Mouse (Mus musculus) midbrain, embryonic 15.5 days (tissue): ENCODE results near the gene RPS10-NUDT3. TPM values are rescaled to one million over a fixed set of nuclear protein-coding genes. Genes with fewer than 3 reads are reported as not detected.
A peak's percentile ranks its signal among the peaks of the same experiment; 100 is the strongest.
"Not testable (repeated sequence)": the region's sequence is repeated elsewhere in the genome, so short reads cannot be mapped to it uniquely, and the experiment has no call there.

Experiments
- ATAC-seq: fragments of 200-750 bp; cut with Nextera tagmentation; replicated peaks from 2 replicates; pipeline ENCODE4 v1.8.0; 2017; ENCODE audit warnings: moderate TSS enrichment
- H3K27ac ChIP-seq: fragments of 300-500 bp; sonication (generic); 2 replicates; pipeline ENCODE4 v1.5.1; 2015; ENCODE audit warnings: mild to moderate bottlenecking, inconsistent platforms
- H3K27me3 ChIP-seq: fragments of 300-500 bp; sonication (generic); replicated peaks from 2 replicates; pipeline ENCODE4 v1.6.1; 2015; ENCODE audit warnings: inconsistent platforms
- H3K36me3 ChIP-seq: fragments of 300-500 bp; sonication (generic); replicated peaks from 2 replicates; pipeline ENCODE4 v1.6.1; 2015; ENCODE audit warnings: inconsistent platforms
- H3K4me1 ChIP-seq: fragments of 300-500 bp; sonication (generic); 2 replicates; pipeline ENCODE4 v1.6.1; 2015; ENCODE audit warnings: inconsistent platforms
- H3K4me2 ChIP-seq: fragments of 300-500 bp; sonication (generic); 2 replicates; pipeline ENCODE4 v1.6.1; 2015; ENCODE audit warnings: inconsistent platforms, mild to moderate bottlenecking, moderate library complexity
- H3K4me3 ChIP-seq: fragments of 300-500 bp; sonication (generic); 2 replicates; pipeline ENCODE4 v1.5.1; 2015; ENCODE audit warnings: mild to moderate bottlenecking, inconsistent platforms
- H3K9ac ChIP-seq: fragments of 300-500 bp; sonication (generic); 2 replicates; pipeline ENCODE4 v1.6.1; 2015; ENCODE audit warnings: mild to moderate bottlenecking, inconsistent platforms
- H3K9me3 ChIP-seq: fragments of 300-500 bp; sonication (generic); 2 replicates; pipeline ENCODE4 v1.6.1; 2016; ENCODE audit warnings: inconsistent platforms
- WGBS: fragments of 180-500 bp; shearing (Covaris S2); methylation state at CpG from one replicate; pipeline ENCODE4 v1.1.7; 2015; ENCODE audit warnings: mixed read lengths; 5-methylcytosine and 5-hydroxymethylcytosine counted together
- polyA plus RNA-seq: library from polyadenylated mRNA; unstranded; fragments of >200 nt; fragmentation: Nextera tagmentation; extraction: Ambion mirVana; gene quantifications from 2 replicates; pipeline ENCODE4 v1.2.1, GENCODE M21; 2015

RPS10-NUDT3 gene
- polyA plus RNA-seq, 1 experiment from 2014 or later = not detected

DNA sequence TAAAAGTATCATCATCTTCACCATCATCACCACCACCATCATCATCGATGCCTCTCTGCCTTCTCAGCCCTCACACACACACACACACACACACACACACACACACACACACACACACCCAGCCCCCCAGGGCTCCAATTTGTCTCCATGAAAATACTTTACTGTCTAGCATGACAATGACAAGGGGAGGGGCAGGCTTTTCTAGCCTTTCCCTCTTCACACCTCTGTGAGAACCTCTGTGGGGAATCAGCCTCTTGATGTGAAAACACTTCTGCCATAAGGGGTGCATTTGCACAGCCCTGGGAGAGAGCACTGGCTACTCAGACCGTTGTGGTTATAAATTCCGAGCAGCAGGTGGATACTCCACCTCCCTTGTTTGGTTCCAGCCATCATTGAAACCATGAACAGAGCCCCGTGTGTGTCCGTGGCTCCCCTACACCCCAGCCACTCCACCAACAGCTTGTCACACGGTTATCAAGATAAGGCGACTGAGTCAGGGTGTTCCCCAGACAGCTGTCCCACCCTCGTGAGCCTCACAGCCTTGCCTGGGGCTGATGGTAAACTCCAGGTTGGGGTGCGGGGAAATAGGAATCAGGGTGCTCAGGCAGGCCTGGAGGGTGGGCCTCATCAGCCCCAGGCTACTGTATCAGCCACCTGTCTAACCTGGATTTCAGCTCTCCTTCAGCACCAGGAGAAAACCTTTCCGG, 18.4 kb upstream of the RPS10-NUDT3 start:
- Histone ChIP-seq H3K4me1 (peaks cover 23% of the 10 kb centered on the region), H3K9ac (no peak overlapping the region), H3K27me3 (no peaks in the 10 kb centered on the region), H3K4me2 (no peak overlapping the region), H3K4me3 (no peak overlapping the region), H3K27ac (no peak overlapping the region), H3K9me3 (no peaks in the 10 kb centered on the region), H3K36me3 (no peaks in the 10 kb centered on the region)
- ATAC-seq = no peak
- 77% methylated on average over 10 of the region's 10 CpGs for WGBS

DNA sequence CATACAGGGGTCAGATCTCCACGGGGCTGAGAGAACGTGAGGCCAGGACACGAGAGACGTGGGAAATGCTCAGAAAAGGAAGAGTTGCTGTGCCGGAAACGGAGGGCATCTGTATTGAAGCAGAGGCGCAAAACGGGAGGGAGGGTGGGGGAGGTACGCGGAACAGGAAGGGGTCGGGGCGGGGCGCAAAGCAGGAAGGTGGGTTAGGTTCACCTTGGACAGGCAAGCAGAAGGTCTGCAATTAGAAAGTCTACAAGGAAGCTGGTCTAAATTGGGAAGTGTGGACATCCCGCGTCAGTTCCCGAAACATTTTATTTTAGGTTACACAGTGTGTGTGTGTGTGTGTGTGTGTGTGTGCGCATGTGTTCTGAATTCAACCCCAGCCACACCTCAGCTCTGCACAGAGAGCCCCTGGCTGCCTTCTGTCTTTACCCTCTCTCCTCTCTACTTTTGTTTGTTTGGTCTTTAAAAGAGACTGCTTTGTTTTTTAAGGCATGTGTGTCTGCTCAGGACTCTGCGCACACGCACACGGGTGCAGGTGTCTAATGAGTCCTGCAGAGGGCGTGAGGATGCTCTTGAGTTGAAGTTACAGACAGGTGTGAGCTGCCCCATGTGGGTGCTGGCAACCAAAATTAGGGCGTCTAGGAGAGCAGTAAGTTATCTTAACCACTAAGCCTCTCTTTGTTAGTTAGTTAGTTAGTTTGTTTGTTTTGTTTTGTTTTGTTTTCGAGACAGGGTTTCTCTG, 17.2 kb upstream of the RPS10-NUDT3 start:
- no peak overlapping the region for H3K27ac ChIP-seq
- no peaks in the 10 kb centered on the region for H3K36me3 ChIP-seq
- H3K27me3 ChIP-seq = no peaks in the 10 kb centered on the region
- ATAC-seq = no peak
- H3K9ac ChIP-seq = no peak overlapping the region
- WGBS = 85% methylated on average over 23 of the region's 23 CpGs
- H3K4me3 ChIP-seq = no peak overlapping the region
- H3K4me1 ChIP-seq = peaks cover 21% of the 10 kb centered on the region
- H3K9me3 ChIP-seq = no peaks in the 10 kb centered on the region
- no peak overlapping the region for H3K4me2 ChIP-seq

DNA sequence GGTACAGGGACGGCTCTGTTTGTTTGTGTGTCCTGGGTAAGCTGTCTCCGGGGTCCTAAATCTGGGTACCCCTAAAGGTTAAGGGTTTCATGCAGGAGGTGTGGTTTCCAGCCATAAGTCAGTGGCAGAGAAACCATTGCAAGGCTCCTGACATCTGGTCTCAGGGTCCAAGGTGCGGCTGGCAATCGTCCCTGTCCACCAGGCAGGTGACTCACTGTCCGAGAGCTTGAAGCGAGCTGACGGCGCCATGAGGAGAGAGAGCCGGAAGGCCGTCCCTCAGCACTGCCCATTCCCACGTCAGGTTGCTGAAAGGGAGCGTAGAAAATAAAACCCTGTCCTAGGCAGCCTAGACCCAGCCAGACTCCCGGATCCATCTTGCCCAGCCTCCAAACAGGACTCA, 15.6 kb upstream of the RPS10-NUDT3 start:
- H3K27me3 ChIP-seq = no peaks in the 10 kb centered on the region
- ATAC-seq = no peak
- no peaks in the 10 kb centered on the region for H3K36me3 ChIP-seq
- H3K4me2 ChIP-seq = no peak overlapping the region
- no peak overlapping the region for H3K4me3 ChIP-seq
- no peak overlapping the region for H3K27ac ChIP-seq
- H3K9ac ChIP-seq = no peak overlapping the region
- no peaks in the 10 kb centered on the region for H3K9me3 ChIP-seq
- peaks cover 6% of the 10 kb centered on the region for H3K4me1 ChIP-seq
- WGBS = 84% methylated on average over 13 of the region's 13 CpGs

DNA sequence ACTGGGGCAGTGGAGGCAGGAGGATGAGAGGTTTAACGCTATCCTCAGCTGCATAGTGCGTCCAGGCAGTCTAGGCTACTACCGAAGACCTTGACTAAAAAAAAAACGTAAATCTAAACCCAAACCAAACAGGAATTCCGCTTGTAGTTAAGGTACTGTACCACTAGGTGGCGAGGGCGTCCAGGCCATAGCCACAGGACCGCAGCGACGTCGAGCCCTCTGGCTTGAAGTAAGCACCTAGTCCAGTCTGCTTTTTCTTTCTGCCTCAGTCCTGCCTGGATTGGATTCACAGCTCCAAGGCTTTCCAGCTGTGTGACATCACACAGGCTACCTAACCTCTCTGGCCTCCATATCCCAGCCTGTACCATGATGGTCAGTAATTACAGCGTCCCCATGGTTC, 15.1 kb upstream of the RPS10-NUDT3 start:
- ATAC-seq = no peak
- Histone ChIP-seq H3K9me3 (no peaks in the 10 kb centered on the region), H3K36me3 (no peaks in the 10 kb centered on the region), H3K4me2 (no peak overlapping the region), H3K27me3 (no peaks in the 10 kb centered on the region), H3K9ac (no peak overlapping the region), H3K4me3 (no peak overlapping the region), H3K27ac (no peak overlapping the region), H3K4me1 (peaks cover 6% of the 10 kb centered on the region)
- WGBS = 9% methylated on average over 12 of the region's 12 CpGs

DNA sequence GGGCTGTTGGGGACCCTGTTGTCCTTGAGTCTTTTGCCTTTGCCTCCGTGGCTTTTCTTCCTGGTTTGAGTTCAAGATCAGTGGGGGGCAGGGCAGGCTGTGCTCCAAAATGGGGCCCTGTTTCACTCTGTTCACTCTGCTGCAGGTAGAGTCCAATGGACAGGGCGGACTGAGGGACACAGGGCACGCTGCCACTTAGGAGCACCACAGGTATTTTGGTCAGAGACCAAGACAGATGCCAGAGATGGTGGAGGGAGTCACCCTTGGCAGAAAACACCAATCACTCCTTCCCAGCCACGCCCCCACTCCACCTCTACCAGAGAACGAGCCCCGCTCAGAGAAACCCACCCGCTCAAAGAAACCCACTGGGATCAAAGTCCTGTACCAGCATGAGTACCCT, 10.8 kb upstream of the RPS10-NUDT3 start:
- Histone ChIP-seq H3K36me3 (no peaks in the 10 kb centered on the region), H3K9ac (no peak overlapping the region), H3K27ac (no peak overlapping the region), H3K4me1 (peaks cover 9% of the 10 kb centered on the region), H3K4me2 (no peak overlapping the region), H3K9me3 (no peaks in the 10 kb centered on the region), H3K27me3 (no peaks in the 10 kb centered on the region), H3K4me3 (no peak overlapping the region)
- 48% methylated on average over 7 of the region's 7 CpGs for WGBS
- no peak for ATAC-seq

DNA sequence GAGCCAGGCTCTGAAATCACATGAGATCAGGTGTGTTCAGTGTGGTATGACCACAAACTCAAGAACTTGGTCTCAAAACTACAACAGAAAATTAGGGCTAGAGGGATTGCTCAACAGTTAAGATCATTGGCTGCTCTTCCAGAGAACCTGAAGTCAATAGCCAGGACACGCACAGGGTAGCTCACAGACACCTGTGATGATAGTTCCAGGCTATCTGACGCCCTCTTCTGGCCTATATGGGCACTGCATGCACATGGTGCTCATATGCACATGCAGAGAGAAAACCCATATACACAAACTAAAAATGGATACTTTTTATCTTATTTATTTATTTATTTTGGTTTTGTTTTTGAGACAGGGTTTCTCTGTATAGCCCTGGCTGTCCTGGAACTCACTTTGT, 9.6 kb upstream of the RPS10-NUDT3 start:
- ATAC-seq = no peak
- peaks cover 9% of the 10 kb centered on the region for H3K4me1 ChIP-seq
- WGBS = 41% methylated on average over 2 of the region's 2 CpGs
- H3K9ac ChIP-seq = no peak overlapping the region
- H3K36me3 ChIP-seq = no peaks in the 10 kb centered on the region
- H3K27ac ChIP-seq = no peak overlapping the region
- H3K9me3 ChIP-seq = no peaks in the 10 kb centered on the region
- no peaks in the 10 kb centered on the region for H3K27me3 ChIP-seq
- H3K4me3 ChIP-seq = no peak overlapping the region
- H3K4me2 ChIP-seq = no peak overlapping the region

DNA sequence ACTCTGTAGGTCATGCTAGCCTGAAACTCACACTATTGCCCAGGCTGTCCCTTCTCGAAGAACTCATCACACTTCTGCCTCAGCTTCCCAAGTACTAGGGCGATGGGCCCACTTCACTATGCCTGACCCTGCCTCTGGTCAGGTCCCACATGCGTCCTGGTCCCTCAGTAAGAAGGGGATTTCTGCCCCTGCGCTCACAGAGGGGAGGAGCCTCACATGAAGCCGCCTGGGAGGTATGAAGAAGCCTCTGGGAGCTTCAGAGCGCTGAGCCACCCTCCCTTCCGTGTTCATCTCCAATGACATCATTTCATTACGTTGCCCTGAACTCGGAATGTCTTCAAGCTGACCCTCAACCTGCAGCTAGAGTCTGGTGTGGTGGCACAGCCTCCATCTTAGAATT, 8.7 kb upstream of the RPS10-NUDT3 start:
- ATAC-seq = no peak
- H3K9me3 ChIP-seq = no peaks in the 10 kb centered on the region
- H3K9ac ChIP-seq = no peak overlapping the region
- H3K27me3 ChIP-seq = no peaks in the 10 kb centered on the region
- H3K4me3 ChIP-seq = no peak overlapping the region
- WGBS = 84% methylated on average over 9 of the region's 9 CpGs
- no peaks in the 10 kb centered on the region for H3K36me3 ChIP-seq
- H3K4me2 ChIP-seq = no peak overlapping the region
- peaks cover 9% of the 10 kb centered on the region for H3K4me1 ChIP-seq
- H3K27ac ChIP-seq = no peak overlapping the region

DNA sequence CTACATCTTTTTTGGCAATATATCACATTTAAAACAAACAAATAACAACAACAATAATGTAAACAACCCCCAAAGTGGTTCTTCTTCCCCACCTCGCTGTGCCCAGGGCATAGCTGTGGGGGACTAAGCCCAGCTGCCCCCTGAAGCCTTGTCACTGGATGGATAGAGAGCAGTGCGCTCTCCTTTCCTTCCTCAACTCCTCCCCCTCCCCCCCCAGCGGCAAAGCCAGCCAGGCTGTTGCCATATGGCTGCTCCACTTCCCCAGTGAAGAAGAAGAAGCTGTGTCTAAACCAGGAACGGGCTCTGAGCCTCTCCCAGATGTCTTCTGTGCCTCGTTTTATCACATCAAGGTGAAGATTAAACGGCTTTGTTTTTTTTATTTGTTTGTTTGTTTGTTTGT, 8.1 kb upstream of the RPS10-NUDT3 start:
- Histone ChIP-seq H3K36me3 (no peaks in the 10 kb centered on the region), H3K9me3 (no peaks in the 10 kb centered on the region), H3K27ac (peak overlapping the region; percentile 70), H3K4me1 (peaks cover 9% of the 10 kb centered on the region), H3K27me3 (no peaks in the 10 kb centered on the region), H3K4me3 (no peak overlapping the region), H3K9ac (no peak overlapping the region), H3K4me2 (0 out of 2 replicates have a peak overlapping the region, but pooled peaks have one; percentile 10)
- ATAC-seq = no peak
- 36% methylated on average over 6 of the region's 6 CpGs for WGBS

DNA sequence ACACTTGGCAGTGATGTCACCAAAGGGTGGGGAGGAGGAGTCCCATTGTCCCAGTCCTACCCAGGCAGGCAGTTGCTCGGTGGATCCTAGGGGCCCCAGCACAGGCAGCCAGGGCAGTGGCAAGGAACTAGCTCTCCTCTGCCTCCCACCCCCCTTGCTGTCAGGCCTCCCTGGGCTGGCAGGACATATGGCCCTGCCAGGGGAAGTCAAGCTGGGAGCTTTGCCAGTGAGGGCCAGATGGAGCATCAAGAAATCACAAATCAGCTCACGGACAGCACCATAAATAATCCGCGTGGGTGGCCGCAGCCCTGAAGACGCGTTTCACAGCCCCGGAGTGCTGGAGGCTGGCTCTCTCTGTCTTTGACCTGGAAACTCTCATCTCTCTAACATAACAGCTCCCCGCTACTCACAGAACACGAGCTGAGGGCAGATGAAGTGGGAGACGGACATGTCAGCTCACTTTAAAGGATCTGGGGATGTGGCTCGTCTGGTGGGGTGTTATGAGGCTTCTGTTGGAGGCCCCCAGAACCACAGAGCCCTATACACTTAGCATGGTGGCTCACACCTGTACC, 7.6 kb upstream of the RPS10-NUDT3 start:
- H3K36me3 ChIP-seq = no peaks in the 10 kb centered on the region
- WGBS = 21% methylated on average over 12 of the region's 12 CpGs
- H3K4me2 ChIP-seq = peak overlapping the region; percentile 10; the same call in 1 of the 2 replicates
- peak; percentile 76 for ATAC-seq
- peaks cover 9% of the 10 kb centered on the region for H3K4me1 ChIP-seq
- H3K9me3 ChIP-seq = no peaks in the 10 kb centered on the region
- peak overlapping the region; percentile 70 for H3K27ac ChIP-seq
- no peak overlapping the region for H3K9ac ChIP-seq
- no peaks in the 10 kb centered on the region for H3K27me3 ChIP-seq
- H3K4me3 ChIP-seq = no peak overlapping the region

DNA sequence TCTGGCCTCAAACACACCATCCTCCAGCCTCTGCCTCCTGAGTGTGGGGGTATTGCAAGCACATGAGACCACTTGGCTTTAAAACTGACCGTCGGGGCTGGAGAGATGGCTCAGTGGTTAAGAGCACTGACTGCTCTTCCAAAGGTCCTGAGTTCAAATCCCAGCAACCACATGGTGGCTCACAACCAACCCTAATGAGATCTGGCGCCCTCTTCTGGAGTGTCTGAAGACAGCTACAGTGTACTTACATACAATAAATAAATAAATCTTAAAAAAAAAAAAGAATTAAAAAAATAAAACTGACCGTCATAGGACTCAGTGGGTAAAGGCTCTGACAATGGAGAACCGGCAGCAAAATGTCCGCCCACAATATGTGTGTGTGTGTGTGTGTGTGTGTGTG, 4.8 kb upstream of the RPS10-NUDT3 start:
- H3K4me3 ChIP-seq, H3K27me3 ChIP-seq, H3K27ac ChIP-seq, H3K36me3 ChIP-seq, ATAC-seq, H3K9me3 ChIP-seq, H3K9ac ChIP-seq, H3K4me2 ChIP-seq: not testable (repeated sequence)
- peaks cover 21% of the 10 kb centered on the region for H3K4me1 ChIP-seq
- WGBS = 90% methylated on average over 6 of the region's 6 CpGs

DNA sequence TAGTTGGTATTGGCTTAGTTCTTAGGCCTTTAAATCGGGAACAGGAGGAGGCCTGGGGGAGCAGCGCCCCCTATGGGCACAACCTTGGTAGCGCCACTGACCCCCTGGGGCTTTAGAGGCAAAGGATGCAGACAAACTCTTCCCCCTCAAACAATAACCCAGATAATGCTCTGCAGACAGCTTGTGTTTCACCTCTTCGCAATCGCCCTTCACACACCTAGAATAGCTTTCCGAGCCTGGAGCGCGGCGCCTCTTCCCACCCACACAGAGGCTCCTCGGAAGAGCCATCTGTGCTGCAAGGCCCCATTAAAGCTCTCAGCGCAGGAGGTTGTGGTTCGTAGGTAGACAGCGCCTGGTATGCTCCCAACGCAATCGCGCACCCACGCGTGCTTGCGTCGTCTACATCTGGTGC, 3.9 kb upstream of the RPS10-NUDT3 start:
- Histone ChIP-seq H3K4me1 (peaks cover 27% of the 10 kb centered on the region), H3K36me3 (no peaks in the 10 kb centered on the region), H3K27me3 (no peaks in the 10 kb centered on the region), H3K27ac (no peak overlapping the region), H3K4me3 (no peak overlapping the region), H3K4me2 (no peak overlapping the region), H3K9ac (no peak overlapping the region), H3K9me3 (no peaks in the 10 kb centered on the region)
- WGBS = 77% methylated on average over 20 of the region's 20 CpGs
- no peak for ATAC-seq

DNA sequence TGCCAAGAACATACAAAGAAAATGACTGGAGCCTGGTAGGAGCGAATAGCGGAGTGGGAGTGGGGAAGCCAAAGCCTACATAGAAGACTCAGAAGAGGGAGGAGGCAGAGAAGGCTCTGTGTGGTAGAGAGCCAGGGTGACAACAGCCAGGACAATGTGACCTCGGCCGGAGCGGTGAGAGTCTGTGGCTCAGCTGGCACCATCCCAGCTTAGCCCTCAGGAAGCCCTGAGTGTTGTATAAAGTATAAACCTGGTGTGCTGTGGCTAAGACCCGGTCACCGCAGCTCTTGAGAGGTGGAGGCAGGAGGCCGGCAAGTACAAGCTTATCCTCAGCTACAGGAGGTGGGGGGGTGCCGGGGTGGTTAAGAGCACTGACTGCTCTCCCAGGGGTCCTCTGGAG, 2.3 kb upstream of the RPS10-NUDT3 start:
- no peaks in the 10 kb centered on the region for H3K27me3 ChIP-seq
- H3K9me3 ChIP-seq = no peaks in the 10 kb centered on the region
- H3K9ac ChIP-seq = no peak overlapping the region
- WGBS = 63% methylated on average over 9 of the region's 9 CpGs
- no peak for ATAC-seq
- no peaks in the 10 kb centered on the region; the same call in 1 of the 2 replicates for H3K36me3 ChIP-seq
- no peak overlapping the region for H3K27ac ChIP-seq
- H3K4me2 ChIP-seq = no peak overlapping the region
- peaks cover 29% of the 10 kb centered on the region for H3K4me1 ChIP-seq
- no peak overlapping the region for H3K4me3 ChIP-seq
